21 mouse cellular contexts compared by ENCODE assay signal in genomic region chr17:70858814-70859213, GRCm38 (mm10). TPM values are rescaled to one million over a fixed set of nuclear protein-coding genes. Genes with fewer than 3 reads are reported as not detected.
DNase-seq lines count a peak whose midpoint lies in the region; ATAC-seq lines count a peak whose summit lies in the region.
"Had no signal": no experiment of that assay in that cellular context is flagged by ENCODE, and none has a peak within 500 bp of the region (broad histone marks: within the 10 kb centered on the region; RNA-seq: fewer than 3 reads in every experiment).

No protein-coding gene starts in this region.

- peak; percentile 75 for ATAC-seq in kidney, embryonic 15.5 days (replicated peaks; ENCODE audit: low FRiP score)
- peak; percentile 73; the same call in 1 of the 2 replicates for ATAC-seq in kidney, embryonic 16.5 days (ENCODE audit: low FRiP score, low TSS enrichment)
- no peak for ATAC-seq in midbrain, embryonic 11.5 days (ENCODE audit: low FRiP score)
- ATAC-seq in midbrain, embryonic 13.5 days: no peak
- ATAC-seq: activated CD4-positive, CD25-positive, alpha-beta regulatory T cell, adult 4 months; CD4-positive, CD25-positive, alpha-beta regulatory T cell, adult 4 months; Patski had no signal

- no peak overlapping the region for H3K4me3 ChIP-seq in kidney, embryonic 15.5 days (replicated peaks)
- no peak overlapping the region for H3K4me3 ChIP-seq in kidney, embryonic 16.5 days (ENCODE audit: low read length)
- H3K4me3 ChIP-seq in midbrain, embryonic 11.5 days (ENCODE audit: low read depth, low read length): no peak overlapping the region
- no peak overlapping the region for H3K4me3 ChIP-seq in midbrain, embryonic 13.5 days (replicated peaks)

- no peak overlapping the region for H3K27ac ChIP-seq in kidney, embryonic 15.5 days
- H3K27ac ChIP-seq in kidney, embryonic 16.5 days (ENCODE audit: low read length): no peak overlapping the region
- H3K27ac ChIP-seq in midbrain, embryonic 11.5 days (ENCODE audit: low read depth, low read length): no peak overlapping the region
- H3K27ac ChIP-seq in midbrain, embryonic 13.5 days: no peak overlapping the region

- 74% methylated on average over 4 of the region's 4 CpGs for WGBS in kidney, embryonic 15.5 days
- WGBS in kidney, embryonic 16.5 days: 61% methylated on average over 4 of the region's 4 CpGs
- 89% methylated on average over 4 of the region's 4 CpGs for WGBS in midbrain, embryonic 11.5 days
- WGBS in midbrain, embryonic 13.5 days: 89% methylated on average over 4 of the region's 4 CpGs

- no peaks in the 10 kb centered on the region for H3K36me3 ChIP-seq in kidney, embryonic 15.5 days
- 0 out of 2 replicates have a peak, but pooled peaks cover 3% of the 10 kb centered on the region for H3K36me3 ChIP-seq in kidney, embryonic 16.5 days (ENCODE audit: insufficient read depth, low read length)
- H3K36me3 ChIP-seq in midbrain, embryonic 11.5 days (ENCODE audit: control insufficient read depth, insufficient read depth, low read length): no peaks in the 10 kb centered on the region
- 0 out of 2 replicates have a peak, but pooled peaks cover 3% of the 10 kb centered on the region for H3K36me3 ChIP-seq in midbrain, embryonic 13.5 days
- H3K36me3 ChIP-seq: G1E had no signal

- H3K9me3 ChIP-seq in kidney, embryonic 15.5 days (replicated peaks): no peaks in the 10 kb centered on the region
- H3K9me3 ChIP-seq in kidney, embryonic 16.5 days (ENCODE audit: low read length): no peaks in the 10 kb centered on the region
- peaks cover 3% of the 10 kb centered on the region; the same call in 1 of the 2 replicates for H3K9me3 ChIP-seq in midbrain, embryonic 11.5 days (ENCODE audit: control insufficient read depth, low read length)
- no peaks in the 10 kb centered on the region for H3K9me3 ChIP-seq in midbrain, embryonic 13.5 days

- no peak overlapping the region for H3K9ac ChIP-seq in kidney, embryonic 15.5 days
- no peak overlapping the region for H3K9ac ChIP-seq in kidney, embryonic 16.5 days (replicated peaks; ENCODE audit: low read length)
- no peak overlapping the region for H3K9ac ChIP-seq in midbrain, embryonic 11.5 days (ENCODE audit: low read length)
- H3K9ac ChIP-seq in midbrain, embryonic 13.5 days (replicated peaks): no peak overlapping the region

- H3K4me1 ChIP-seq in kidney, embryonic 15.5 days: peaks cover 17% of the 10 kb centered on the region
- peaks cover 18% of the 10 kb centered on the region for H3K4me1 ChIP-seq in kidney, embryonic 16.5 days (ENCODE audit: insufficient read depth, low read length)
- H3K4me1 ChIP-seq in midbrain, embryonic 11.5 days (ENCODE audit: control insufficient read depth, insufficient read depth, low read length): peaks cover 2% of the 10 kb centered on the region; the same call in 1 of the 2 replicates
- peaks cover 4% of the 10 kb centered on the region for H3K4me1 ChIP-seq in midbrain, embryonic 13.5 days (replicated peaks)

- no peak overlapping the region for H3K4me2 ChIP-seq in kidney, embryonic 15.5 days
- no peak overlapping the region for H3K4me2 ChIP-seq in kidney, embryonic 16.5 days (replicated peaks; ENCODE audit: low read depth, low read length)
- H3K4me2 ChIP-seq in midbrain, embryonic 11.5 days: no peak overlapping the region
- no peak overlapping the region for H3K4me2 ChIP-seq in midbrain, embryonic 13.5 days (replicated peaks)

- no peak for DNase-seq in kidney, adult 18-20 months
- DNase-seq in kidney, postnatal 10 days: no peak
- DNase-seq in midbrain, embryonic 11.5 days (ENCODE audit: low spot score, missing footprints): peak; percentile 59
- DNase-seq: adrenal gland, adult 2 months; adrenal gland, adult 8-10 months; adrenal gland, postnatal 10 days; adrenal gland, postnatal 14 days; adrenal gland, postnatal 25 days; adrenal gland, postnatal 36 days; B cell, adult 2 months; cerebellum, adult 11 months; cerebellum, adult 11-12 months; cerebellum, adult 18-20 months had no signal

- H3K27me3 ChIP-seq in kidney, embryonic 15.5 days: no peaks in the 10 kb centered on the region
- no peaks in the 10 kb centered on the region for H3K27me3 ChIP-seq in kidney, embryonic 16.5 days (ENCODE audit: insufficient read depth, low read length)
- H3K27me3 ChIP-seq in midbrain, embryonic 11.5 days (ENCODE audit: control insufficient read depth, insufficient read depth, low read length): no peaks in the 10 kb centered on the region
- H3K27me3 ChIP-seq in midbrain, embryonic 13.5 days: peaks cover 7% of the 10 kb centered on the region; the same call in 1 of the 2 replicates
- H3K27me3 ChIP-seq: CH12.LX, Patski had no signal

RNA-seq across cellular contexts. Expression of gene Tgif1, which starts 5.5 kb away (rescaled TPM):
- polyA plus RNA-seq in kidney, embryonic 15.5 days (2015; fragmentation: Nextera tagmentation; extraction: Ambion mirVana): 87.9 and 89.6 TPM in 2 replicates
- polyA plus RNA-seq in kidney, embryonic 16.5 days (2015; fragmentation: Nextera tagmentation; extraction: Ambion mirVana): 90.4 and 93.7 TPM in 2 replicates
- polyA plus RNA-seq in midbrain, embryonic 11.5 days (2014; fragmentation: Nextera tagmentation; extraction: Ambion mirVana): 53.0 and 58.4 TPM in 2 replicates
- polyA plus RNA-seq in midbrain, embryonic 13.5 days (2015; fragmentation: Nextera tagmentation; extraction: Ambion mirVana): 25.0 and 29.6 TPM in 2 replicates

Comparison
In these comparisons a context has a peak if more than half of its experiments do, and no peak if none do; other contexts are left out.
1. ATAC-seq: peak in kidney, embryonic 15.5 days (single experiment) and kidney, embryonic 16.5 days (single experiment); none in midbrain, embryonic 11.5 days (single experiment) and midbrain, embryonic 13.5 days (single experiment).